Mouse (Mus musculus) small intestine, adult 2 months (tissue): ENCODE data around the gene Hnrnpk.

Experiments used
- CTCF ChIP-seq: fragments of 200-500 bp; IDR thresholded peaks from 2 replicates; pipeline ENCODE4 v1.5.1; 2012; ENCODE audit warnings: low read depth, mild to moderate bottlenecking, control low read depth, inconsistent platforms, low read length, moderate library complexity, mixed read lengths; ENCODE audit not compliant: insufficient replicate concordance, insufficient read length; ENCODE audit errors: extremely low read depth
- POLR2A ChIP-seq: fragments of 200-500 bp; IDR thresholded peaks from 2 replicates; pipeline ENCODE4 v1.6.1; 2012; ENCODE audit warnings: low read depth, mild to moderate bottlenecking, control low read depth, inconsistent platforms, low read length, moderate library complexity

DNA sequence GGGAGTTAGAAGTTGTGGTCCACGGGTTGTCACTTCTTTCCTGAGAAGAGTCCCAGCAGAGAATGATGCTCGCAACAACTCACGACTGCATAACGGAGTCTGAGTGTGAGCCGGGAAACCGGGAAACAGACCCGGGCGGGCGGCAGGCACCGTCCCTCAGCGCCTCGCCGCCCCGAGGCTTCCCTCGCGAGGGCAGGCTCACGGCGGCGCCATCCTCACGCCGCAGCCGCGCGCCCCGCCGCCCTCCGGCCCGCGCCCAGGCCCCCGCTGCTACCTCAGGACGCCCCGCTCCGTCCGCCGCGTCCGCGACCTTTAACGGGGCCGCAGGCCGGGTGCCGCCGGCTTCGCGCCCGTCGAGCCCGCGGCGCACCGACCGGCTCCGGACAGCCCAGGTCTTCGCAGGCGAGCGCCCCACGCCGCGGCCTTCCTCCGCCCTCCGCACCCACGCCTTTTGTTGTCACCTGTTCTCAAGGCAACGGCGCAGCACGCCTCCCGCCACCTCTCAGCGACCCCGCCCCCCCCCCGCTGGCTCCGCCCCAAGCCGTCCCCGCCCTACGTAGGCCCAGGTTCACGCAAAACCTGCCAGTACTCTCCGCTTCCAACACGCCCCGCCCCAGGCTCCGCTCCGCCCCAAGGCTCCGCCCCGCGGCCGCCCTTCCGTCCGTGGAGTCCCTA is 44.4 kb downstream of the Hnrnpk start, which contains the start of gene Kif27:
- TF ChIP-seq POLR2A (peak; percentile 57; the same call in 1 of the 2 replicates), CTCF (no peak)
